Mouse (Mus musculus): ENCODE measurements at regions not wholly inside any gene's neighbourhood (a gene's known extent, or its start where the extent isn't known, plus 50 kb on each side); places are given as distances from the start of the nearest gene placed in this dataset.
A peak's percentile ranks its signal among the peaks of the same experiment; 100 is the strongest.

DNA sequence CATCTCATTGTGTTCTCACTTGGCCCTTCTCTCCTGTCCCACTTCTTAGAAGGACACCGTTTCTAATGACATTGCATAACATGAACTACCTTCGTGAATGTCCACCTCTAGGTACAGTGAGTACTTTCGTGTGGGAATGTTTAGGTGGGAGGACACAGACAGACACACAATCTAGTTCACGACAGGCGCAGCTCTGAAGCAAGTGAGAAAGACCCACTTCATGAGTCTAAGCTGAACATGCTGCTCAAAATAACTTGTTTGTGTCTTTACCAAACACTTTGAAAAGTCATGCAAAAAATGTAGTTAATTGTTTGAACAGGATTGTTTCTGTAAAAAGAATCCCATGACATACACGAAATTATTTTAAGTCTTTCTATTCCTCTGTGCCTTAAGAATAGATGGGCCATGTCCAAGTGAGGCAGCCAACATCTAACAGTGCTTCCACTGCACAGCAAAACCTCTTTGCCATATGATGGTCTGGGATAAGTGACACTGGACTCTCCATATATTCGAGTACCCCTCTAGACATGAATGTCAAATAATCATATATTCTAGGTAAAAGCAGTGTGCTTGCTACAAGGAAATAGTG lies 336.2 kb downstream of the Pdcd6ip start:
- H3K27me3 ChIP-seq = no peaks in the 10 kb centered on the region
- no peaks in the 10 kb centered on the region for H3K36me3 ChIP-seq
- no peak overlapping the region for H3K4me2 ChIP-seq
- H3K9me3 ChIP-seq (replicated peaks) = no peaks in the 10 kb centered on the region
- H3K4me1 ChIP-seq (replicated peaks) = no peaks in the 10 kb centered on the region
- WGBS = 75% methylated on average over 7 of the region's 7 CpGs
- no peak overlapping the region for H3K27ac ChIP-seq
- no peak overlapping the region for H3K9ac ChIP-seq
- no peak for ATAC-seq (replicated peaks; ENCODE audit: insufficient number of reproducible peaks, insufficient read depth, low FRiP score, low read depth)
- no peak overlapping the region for H3K4me3 ChIP-seq

DNA sequence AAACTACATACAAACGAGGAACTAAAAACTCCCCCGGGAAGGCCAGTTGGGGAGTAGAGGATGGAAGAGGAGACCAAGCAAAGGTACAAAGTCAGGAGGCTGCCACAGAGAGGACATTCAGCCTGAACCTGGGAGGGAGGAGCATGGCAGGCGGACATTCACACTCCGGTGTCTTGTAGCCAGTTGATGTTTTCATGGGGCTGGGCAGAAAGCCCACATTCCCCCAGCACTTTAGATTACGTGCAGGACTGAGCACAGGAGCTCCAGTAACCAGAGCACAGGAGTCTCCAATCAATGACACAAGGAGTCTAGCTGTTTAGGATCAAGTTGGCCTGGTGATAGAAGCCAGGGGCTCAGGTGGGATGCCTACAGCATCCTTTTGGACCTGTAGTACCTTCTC lies 360.1 kb downstream of the Pdcd6ip start:
- no peaks in the 10 kb centered on the region for H3K27me3 ChIP-seq
- no peaks in the 10 kb centered on the region for H3K9me3 ChIP-seq (replicated peaks)
- no peak overlapping the region for H3K4me3 ChIP-seq
- H3K36me3 ChIP-seq = no peaks in the 10 kb centered on the region
- peak; percentile 72 for ATAC-seq (replicated peaks; ENCODE audit: insufficient number of reproducible peaks, insufficient read depth, low FRiP score, low read depth)
- 42% methylated on average over 5 of the region's 5 CpGs for WGBS
- no peak overlapping the region for H3K9ac ChIP-seq
- no peak overlapping the region for H3K27ac ChIP-seq
- H3K4me1 ChIP-seq (replicated peaks) = peaks cover 7% of the 10 kb centered on the region; the same call in 1 of the 2 replicates
- H3K4me2 ChIP-seq = no peak overlapping the region

DNA sequence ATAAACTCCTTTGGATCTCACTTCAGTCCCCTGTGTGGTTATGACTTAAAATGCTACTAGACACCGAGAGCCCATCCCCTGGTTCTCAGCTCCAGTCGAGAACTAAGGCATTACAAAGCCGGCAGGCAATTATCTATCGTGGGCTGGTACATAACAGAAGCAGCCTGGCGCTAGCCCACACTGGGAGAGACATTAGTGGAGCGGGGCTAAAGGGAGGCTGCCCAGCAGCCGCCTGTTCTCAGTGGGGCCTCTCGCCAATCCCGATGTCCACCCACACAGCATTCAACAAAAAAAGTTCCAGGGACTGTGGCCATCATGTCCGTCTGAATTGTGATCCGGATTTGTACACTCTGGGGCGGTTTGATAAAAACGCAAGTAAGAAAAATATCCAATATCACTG lies 361.5 kb downstream of the Pdcd6ip start:
- no peaks in the 10 kb centered on the region for H3K9me3 ChIP-seq (replicated peaks)
- H3K27me3 ChIP-seq = no peaks in the 10 kb centered on the region
- no peak overlapping the region for H3K27ac ChIP-seq
- H3K4me3 ChIP-seq = no peak overlapping the region
- no peak overlapping the region for H3K9ac ChIP-seq
- H3K4me2 ChIP-seq = no peak overlapping the region
- no peaks in the 10 kb centered on the region for H3K36me3 ChIP-seq
- 70% methylated on average over 13 of the region's 13 CpGs for WGBS
- H3K4me1 ChIP-seq (replicated peaks) = peaks cover 7% of the 10 kb centered on the region; the same call in 1 of the 2 replicates
- no peak for ATAC-seq (replicated peaks; ENCODE audit: insufficient number of reproducible peaks, insufficient read depth, low FRiP score, low read depth)

DNA sequence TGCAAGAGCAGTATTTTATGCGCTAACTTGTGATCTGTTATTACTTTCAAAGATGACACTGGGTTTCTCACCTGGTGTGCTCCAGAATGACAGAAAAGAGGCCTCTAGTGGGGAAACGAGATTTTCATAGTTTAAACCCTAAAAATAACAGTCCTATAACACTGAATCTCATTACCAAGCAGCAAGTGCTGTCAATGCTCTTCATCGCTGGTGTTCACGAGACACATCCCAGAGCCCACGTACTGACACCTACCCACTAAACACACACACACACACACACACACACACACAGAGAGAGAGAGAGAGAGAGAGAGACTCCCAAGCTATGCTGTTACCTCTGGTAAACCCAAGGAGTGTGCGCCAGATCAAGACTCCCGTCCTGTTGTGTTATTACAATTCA lies 365.9 kb downstream of the Pdcd6ip start:
- H3K4me1 ChIP-seq (replicated peaks) = no peaks in the 10 kb centered on the region
- no peak overlapping the region for H3K4me3 ChIP-seq
- no peak overlapping the region for H3K4me2 ChIP-seq
- H3K9me3 ChIP-seq (replicated peaks) = no peaks in the 10 kb centered on the region
- ATAC-seq (replicated peaks; ENCODE audit: insufficient number of reproducible peaks, insufficient read depth, low FRiP score, low read depth) = no peak
- WGBS = 77% methylated on average over 7 of the region's 7 CpGs
- H3K27ac ChIP-seq = no peak overlapping the region
- H3K9ac ChIP-seq = no peak overlapping the region
- no peaks in the 10 kb centered on the region for H3K36me3 ChIP-seq
- no peaks in the 10 kb centered on the region for H3K27me3 ChIP-seq

DNA sequence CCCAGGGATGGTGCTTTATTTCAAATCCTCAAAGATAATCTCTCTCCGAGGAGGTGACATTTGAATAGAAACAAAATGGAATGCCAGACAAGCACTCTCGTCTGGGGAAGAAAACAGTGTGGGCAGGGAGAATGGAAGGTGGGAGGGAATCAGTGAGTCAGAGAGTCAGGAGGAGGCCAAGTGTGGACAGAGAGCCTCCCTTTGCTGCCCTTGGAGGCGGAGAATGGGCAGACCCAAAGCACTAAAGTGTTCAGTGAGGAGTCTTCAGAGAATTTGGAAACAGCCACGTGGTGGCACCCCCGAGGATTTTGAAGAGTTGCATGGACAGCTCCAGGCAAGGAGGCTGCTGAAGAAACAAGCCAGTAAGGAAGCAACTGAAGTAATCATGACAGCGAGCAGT lies 367.2 kb downstream of the Pdcd6ip start:
- H3K27me3 ChIP-seq = no peaks in the 10 kb centered on the region

DNA sequence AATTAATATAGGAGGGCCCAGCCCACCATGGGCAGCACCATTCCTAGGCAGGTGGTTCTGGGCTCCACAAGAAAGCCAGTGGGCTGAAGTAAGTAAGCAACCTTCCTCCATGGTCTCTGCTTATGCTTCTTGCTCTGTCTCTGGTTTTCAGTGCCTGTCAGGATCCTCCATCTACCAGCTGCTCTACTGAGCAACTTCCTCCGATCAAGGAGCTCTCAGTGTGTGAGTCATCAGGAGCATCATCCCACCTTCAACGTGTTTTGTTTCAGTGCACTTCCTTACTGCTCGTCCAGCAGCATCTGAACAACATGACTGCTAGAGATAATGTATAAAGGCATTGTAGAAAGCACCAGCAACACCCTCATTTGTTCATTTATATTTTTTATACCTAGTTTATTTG lies 368.0 kb downstream of the Pdcd6ip start:
- Histone ChIP-seq H3K9me3 (replicated peaks) (no peaks in the 10 kb centered on the region), H3K4me3 (no peak overlapping the region), H3K36me3 (no peaks in the 10 kb centered on the region), H3K4me1 (replicated peaks) (no peaks in the 10 kb centered on the region), H3K4me2 (no peak overlapping the region), H3K27ac (no peak overlapping the region), H3K9ac (no peak overlapping the region), H3K27me3 (no peaks in the 10 kb centered on the region)
- no peak for ATAC-seq (replicated peaks; ENCODE audit: insufficient number of reproducible peaks, insufficient read depth, low FRiP score, low read depth)
- 66% methylated on average over 3 of the region's 3 CpGs for WGBS

More for the DNA sequence above, 367.2 kb downstream of the Pdcd6ip start:
- no peak for ATAC-seq (replicated peaks; ENCODE audit: insufficient number of reproducible peaks, insufficient read depth, low FRiP score, low read depth)
- no peak overlapping the region for H3K4me3 ChIP-seq
- no peaks in the 10 kb centered on the region for H3K36me3 ChIP-seq
- no peak overlapping the region for H3K4me2 ChIP-seq
- H3K4me1 ChIP-seq (replicated peaks) = no peaks in the 10 kb centered on the region
- WGBS = 47% methylated on average over 6 of the region's 6 CpGs
- no peak overlapping the region for H3K9ac ChIP-seq
- H3K27ac ChIP-seq = no peak overlapping the region
- H3K9me3 ChIP-seq (replicated peaks) = no peaks in the 10 kb centered on the region

DNA sequence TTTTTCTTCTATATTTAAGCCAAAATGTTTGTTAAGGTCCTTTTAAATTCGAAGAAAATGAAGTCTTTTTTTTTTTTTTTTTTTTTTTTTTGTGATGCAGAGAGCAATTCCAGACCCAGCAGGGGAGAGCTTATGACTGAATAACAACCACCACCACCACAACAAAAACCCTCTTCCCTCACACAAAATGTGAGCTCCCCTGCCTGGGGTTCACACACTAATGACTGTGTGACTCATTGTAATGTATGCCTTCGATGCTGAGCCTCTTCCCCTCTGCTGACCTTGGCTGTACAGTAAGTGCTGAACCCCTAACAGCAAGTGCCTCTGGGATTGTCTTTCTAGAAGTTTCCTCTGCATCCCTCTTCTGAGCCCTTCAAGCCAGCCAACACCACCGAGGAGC lies 383.6 kb downstream of the Pdcd6ip start:
- WGBS = 55% methylated on average over 3 of the region's 3 CpGs
- no peak overlapping the region for H3K9ac ChIP-seq
- H3K4me2 ChIP-seq = no peak overlapping the region
- H3K4me3 ChIP-seq = no peak overlapping the region
- no peak for ATAC-seq (replicated peaks; ENCODE audit: insufficient number of reproducible peaks, insufficient read depth, low FRiP score, low read depth)
- H3K9me3 ChIP-seq (replicated peaks) = no peaks in the 10 kb centered on the region
- H3K27me3 ChIP-seq = no peaks in the 10 kb centered on the region
- no peaks in the 10 kb centered on the region for H3K4me1 ChIP-seq (replicated peaks)
- H3K36me3 ChIP-seq = no peaks in the 10 kb centered on the region
- H3K27ac ChIP-seq = no peak overlapping the region

DNA sequence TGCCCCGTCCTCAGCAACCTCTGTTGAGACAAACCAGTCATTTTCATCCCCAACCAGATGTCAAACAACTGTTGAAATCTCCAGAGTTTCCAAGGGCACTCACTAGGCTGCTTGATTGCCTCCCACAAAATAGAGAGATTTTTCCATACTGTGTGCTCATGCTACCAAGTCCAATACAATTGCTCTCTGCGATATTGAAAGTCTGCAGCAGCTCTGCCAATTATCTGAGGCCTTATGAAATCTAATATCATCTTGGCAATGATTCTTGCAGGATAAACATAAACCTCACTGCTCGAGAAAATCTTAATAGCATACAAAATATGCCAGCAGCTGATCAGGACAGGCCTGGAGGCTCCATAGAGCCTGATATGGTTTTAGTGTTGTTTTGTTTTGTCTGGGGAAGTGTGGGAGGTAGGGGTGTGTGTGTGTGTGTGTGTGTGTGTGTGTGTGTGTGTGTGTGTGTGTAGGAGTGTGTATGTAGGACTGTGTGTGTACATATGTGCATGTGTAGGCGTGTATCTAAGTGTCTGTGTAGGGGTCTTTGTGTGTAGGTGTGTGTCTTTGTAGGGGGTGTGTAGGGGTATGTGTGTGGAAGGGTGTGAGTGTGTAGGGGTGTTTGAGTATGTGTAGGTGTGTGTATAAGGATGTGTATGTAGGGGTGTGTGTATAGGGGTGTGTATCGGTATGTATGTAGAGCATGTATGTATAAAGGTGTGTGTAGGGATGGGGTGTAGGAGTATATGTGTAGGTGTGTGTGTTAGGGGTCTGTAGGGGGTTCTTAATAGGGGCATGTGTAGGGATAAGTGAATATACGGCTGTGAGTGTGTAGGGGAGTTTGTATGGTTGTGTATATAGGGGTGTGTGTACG lies 398.1 kb downstream of the Pdcd6ip start:
- WGBS = 68% methylated on average over 7 of the region's 7 CpGs
- ATAC-seq (replicated peaks; ENCODE audit: insufficient number of reproducible peaks, insufficient read depth, low FRiP score, low read depth) = no peak

DNA sequence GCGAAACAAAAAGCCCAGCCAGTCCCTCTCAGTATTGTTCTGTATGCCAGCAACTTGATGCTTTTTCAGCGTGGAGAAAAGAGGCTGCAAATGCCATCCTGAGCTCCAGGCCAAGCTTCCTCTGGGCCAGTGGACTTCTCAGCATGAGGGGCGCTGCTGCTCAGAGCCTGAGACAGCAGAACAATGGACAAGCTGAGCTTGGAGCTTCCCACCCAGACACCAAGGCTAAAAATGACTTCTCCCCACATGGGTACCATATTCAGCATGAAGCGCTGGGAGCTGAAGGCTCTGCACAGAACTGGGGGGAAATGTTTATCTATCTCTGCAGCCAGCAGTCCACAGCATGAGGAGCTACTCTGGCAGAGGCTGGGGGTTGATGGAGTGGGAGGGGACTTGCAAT lies 402.3 kb downstream of the Pdcd6ip start:
- no peak overlapping the region for H3K9ac ChIP-seq

More for the DNA sequence above, 398.1 kb downstream of the Pdcd6ip start:
- Histone ChIP-seq H3K4me1 (replicated peaks) (no peaks in the 10 kb centered on the region), H3K4me3 (no peak overlapping the region), H3K4me2 (no peak overlapping the region), H3K9me3 (replicated peaks) (no peaks in the 10 kb centered on the region), H3K27ac (no peak overlapping the region), H3K9ac (no peak overlapping the region), H3K36me3 (no peaks in the 10 kb centered on the region), H3K27me3 (no peaks in the 10 kb centered on the region)

DNA sequence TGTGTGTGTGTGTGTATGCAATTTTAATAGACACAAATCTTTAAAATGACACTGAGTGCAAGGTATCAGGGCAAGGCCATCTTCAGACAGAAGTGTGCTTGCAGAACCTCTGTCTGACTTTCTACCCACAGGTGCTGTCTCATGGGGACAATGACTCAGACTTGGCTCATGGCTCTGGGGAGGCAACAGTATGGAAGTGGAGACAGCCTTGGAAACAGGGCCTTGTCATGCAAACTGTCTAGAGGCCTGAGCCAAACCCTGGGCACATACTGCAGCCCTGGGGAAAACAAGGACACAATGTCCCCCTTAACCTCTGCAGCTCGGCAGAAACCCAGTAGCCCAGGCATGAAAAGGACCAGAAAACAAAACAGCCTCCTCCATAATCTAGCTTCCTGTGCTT lies 405.6 kb downstream of the Pdcd6ip start:
- ATAC-seq (replicated peaks; ENCODE audit: insufficient number of reproducible peaks, insufficient read depth, low FRiP score, low read depth) = no peak
- Histone ChIP-seq H3K4me1 (replicated peaks) (no peaks in the 10 kb centered on the region), H3K9me3 (replicated peaks) (no peaks in the 10 kb centered on the region), H3K9ac (no peak overlapping the region), H3K4me3 (no peak overlapping the region), H3K4me2 (no peak overlapping the region), H3K27ac (no peak overlapping the region), H3K27me3 (no peaks in the 10 kb centered on the region; the same call in 1 of the 2 replicates), H3K36me3 (no peaks in the 10 kb centered on the region)
- WGBS = 55% methylated on average over 1 of the region's 1 CpGs

More for the DNA sequence above, 402.3 kb downstream of the Pdcd6ip start:
- no peaks in the 10 kb centered on the region for H3K9me3 ChIP-seq (replicated peaks)
- no peak overlapping the region for H3K4me3 ChIP-seq
- no peaks in the 10 kb centered on the region for H3K36me3 ChIP-seq
- H3K4me1 ChIP-seq (replicated peaks) = no peaks in the 10 kb centered on the region
- no peaks in the 10 kb centered on the region; the same call in 1 of the 2 replicates for H3K27me3 ChIP-seq
- WGBS = 52% methylated on average over 4 of the region's 4 CpGs
- no peak overlapping the region for H3K4me2 ChIP-seq
- H3K27ac ChIP-seq = no peak overlapping the region
- ATAC-seq (replicated peaks; ENCODE audit: insufficient number of reproducible peaks, insufficient read depth, low FRiP score, low read depth) = no peak

DNA sequence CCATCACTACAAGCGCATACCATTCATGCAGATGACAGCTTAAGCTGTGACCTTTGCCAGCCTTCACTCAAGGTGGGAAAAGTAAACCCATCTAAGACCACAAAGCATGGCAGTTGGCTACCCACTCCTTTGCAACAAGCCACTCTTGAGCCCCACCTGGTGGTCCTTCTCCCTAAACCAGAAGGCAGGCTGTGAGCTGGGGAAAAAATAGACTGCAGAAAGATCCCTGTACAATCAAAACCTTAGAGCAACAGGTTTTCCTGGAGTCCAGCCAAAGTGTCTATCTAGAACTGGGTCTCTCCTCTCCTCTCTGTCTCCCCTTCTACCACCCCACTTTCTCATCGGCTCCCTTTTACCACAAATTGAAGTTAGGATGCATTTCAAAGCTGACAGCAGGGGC lies 407.2 kb downstream of the Pdcd6ip start:
- 30% methylated on average over 2 of the region's 2 CpGs for WGBS
- H3K9ac ChIP-seq = no peak overlapping the region
- no peak overlapping the region for H3K4me3 ChIP-seq
- H3K9me3 ChIP-seq (replicated peaks) = no peaks in the 10 kb centered on the region
- no peak for ATAC-seq (replicated peaks; ENCODE audit: insufficient number of reproducible peaks, insufficient read depth, low FRiP score, low read depth)
- H3K4me1 ChIP-seq (replicated peaks) = peaks cover 4% of the 10 kb centered on the region
- no peak overlapping the region for H3K27ac ChIP-seq
- H3K27me3 ChIP-seq = no peaks in the 10 kb centered on the region; the same call in 1 of the 2 replicates
- no peak overlapping the region for H3K4me2 ChIP-seq
- no peaks in the 10 kb centered on the region for H3K36me3 ChIP-seq

DNA sequence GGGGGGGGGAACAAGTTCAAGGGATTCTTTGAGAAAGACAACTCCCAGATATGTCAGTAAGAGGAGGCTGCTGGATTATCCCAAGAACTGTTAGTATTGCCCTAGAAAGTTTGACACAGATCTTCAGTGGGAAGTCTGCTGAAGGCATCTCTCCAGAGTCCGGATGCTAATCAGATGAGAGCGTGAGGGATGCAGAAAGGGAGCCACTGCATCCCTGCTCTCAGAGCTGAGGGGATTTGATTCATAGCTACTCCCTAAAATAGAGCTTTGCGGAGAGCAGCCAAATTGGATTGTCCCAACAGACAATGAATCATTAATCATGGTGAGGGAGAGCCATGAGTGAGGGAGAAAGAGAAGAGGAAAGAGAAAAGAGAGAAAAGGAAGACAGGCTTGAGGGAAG lies 408.2 kb downstream of the Pdcd6ip start:
- H3K27ac ChIP-seq = no peak overlapping the region
- peaks cover 9% of the 10 kb centered on the region for H3K4me1 ChIP-seq (replicated peaks)
- 20% methylated on average over 3 of the region's 3 CpGs for WGBS
- H3K36me3 ChIP-seq = no peaks in the 10 kb centered on the region
- no peaks in the 10 kb centered on the region; the same call in 1 of the 2 replicates for H3K27me3 ChIP-seq
- ATAC-seq (replicated peaks; ENCODE audit: insufficient number of reproducible peaks, insufficient read depth, low FRiP score, low read depth) = no peak
- no peaks in the 10 kb centered on the region for H3K9me3 ChIP-seq (replicated peaks)
- H3K9ac ChIP-seq = no peak overlapping the region
- no peak overlapping the region for H3K4me3 ChIP-seq
- no peak overlapping the region for H3K4me2 ChIP-seq
